Mouse (Mus musculus) erythroid progenitor cell, adult 5-6 weeks (primary cell): Measurements from ENCODE around the gene Hacd4. TPM values are rescaled to one million over a fixed set of nuclear protein-coding genes. Genes with fewer than 3 reads are reported as not detected.
"Not testable (repeated sequence)": the region's sequence is repeated elsewhere in the genome, so short reads cannot be mapped to it uniquely, and the experiment has no call there.

Source experiments
- ATAC-seq: replicated peaks from 2 replicates; pipeline ENCODE4 v1.8.0; 2016; ENCODE audit warnings: moderate number of reproducible peaks, mild to moderate bottlenecking, moderate TSS enrichment, inconsistent platforms; ENCODE audit not compliant: poor library complexity, low FRiP score, severe bottlenecking
- total RNA-seq, 2 experiments: library from RNA; stranded (forward) in 1 of 2; stranded (reverse) in 1 of 2; fragments of 150-400 nt in 1 of 2; fragments of 186-747, 209-891 nt in 1 of 2; gene quantifications; 2 replicates each; pipeline versions ENCODE4 v1.2.3 to v1.2.4; 2015 to 2017; ENCODE audit warnings: low replicate concordance in 2 of 2

Hacd4 gene
- total RNA-seq, 2 experiments from 2014 or later, result 4.2 to 4.6 TPM

- ATAC-seq, result no peak
These were observed 1.6 kb downstream of the Hacd4 start for GRCm38 (mm10) chr4:88437166-88437565.

GRCm38 (mm10) chr4:88436593-88437165, 2.0 kb downstream of the Hacd4 start:
- no peak for ATAC-seq

GRCm38 (mm10) chr4:88432412-88433024, 6.2 kb downstream of the Hacd4 start:
- no peak for ATAC-seq

- ATAC-seq, result no peak
These were observed 11.0 kb downstream of the Hacd4 start for GRCm38 (mm10) chr4:88427630-88428239.

GRCm38 (mm10) chr4:88424563-88424962, 14.2 kb downstream of the Hacd4 start:
- no peak for ATAC-seq

- ATAC-seq, result no peak
These were observed 19.4 kb downstream of the Hacd4 start for GRCm38 (mm10) chr4:88419378-88419777.

- ATAC-seq, result no peak
These were observed 23.7 kb downstream of the Hacd4 start for GRCm38 (mm10) chr4:88415017-88415416.

- ATAC-seq, result no peak
These were observed 26.4 kb downstream of the Hacd4 start for GRCm38 (mm10) chr4:88412331-88412730.

GRCm38 (mm10) chr4:88409279-88409678, 29.4 kb downstream of the Hacd4 start:
- ATAC-seq, result no peak

GRCm38 (mm10) chr4:88406887-88407696, 31.6 kb downstream of the Hacd4 start:
- ATAC-seq, result no peak

- no peak for ATAC-seq
These were observed 35.8 kb downstream of the Hacd4 start for GRCm38 (mm10) chr4:88402884-88403283.

- ATAC-seq, result no peak
These were observed 37.8 kb downstream of the Hacd4 start for GRCm38 (mm10) chr4:88400992-88401313.

- ATAC-seq, result no peak
These were observed 38.3 kb downstream of the Hacd4 start for GRCm38 (mm10) chr4:88400302-88400991.

- no peak for ATAC-seq
These were observed 41.7 kb downstream of the Hacd4 start for GRCm38 (mm10) chr4:88396995-88397521.

GRCm38 (mm10) chr4:88395717-88396116, 43.0 kb downstream of the Hacd4 start:
- ATAC-seq, result no peak

- not testable (repeated sequence) for ATAC-seq
These were observed 48.1 kb downstream of the Hacd4 start for GRCm38 (mm10) chr4:88390596-88390995.

GRCm38 (mm10) chr4:88390036-88390435, 48.7 kb downstream of the Hacd4 start:
- ATAC-seq, result no peak

GRCm38 (mm10) chr4:88372293-88373224, 66.2 kb downstream of the Hacd4 start:
- ATAC-seq, result no peak

- no peak for ATAC-seq
These were observed 67.9 kb downstream of the Hacd4 start for GRCm38 (mm10) chr4:88370819-88371218.
